Mouse (Mus musculus): ENCODE data around the gene Rap1gds1.

Rap1gds1 gene

DNA sequence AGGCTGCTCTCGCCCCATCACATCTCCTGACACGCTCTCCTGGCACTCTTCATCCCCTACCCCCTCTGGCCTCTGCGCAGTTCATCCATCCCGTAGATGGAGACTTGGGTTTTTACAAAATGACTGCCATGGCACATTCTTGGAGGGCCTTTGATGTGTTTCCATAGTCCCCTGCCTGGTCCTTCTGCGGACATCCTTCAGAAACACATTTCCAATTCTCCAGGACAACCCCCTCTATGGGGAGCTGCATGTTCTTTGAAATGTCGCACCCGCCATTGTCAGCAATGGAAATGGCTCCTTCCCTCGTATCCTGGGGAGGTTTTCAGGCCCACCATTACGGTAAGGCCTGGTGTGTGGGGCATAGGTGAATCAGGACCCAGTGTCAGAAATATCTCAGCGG is 198.6 kb downstream of the Rap1gds1 start:
- no peak for DNase-seq

- no peak for DNase-seq
These were observed 199.1 kb downstream of the Rap1gds1 start for GRCm38 (mm10) chr3:138875936-138876335.

All from B cell, adult 2 months (primary cell).